Mouse (Mus musculus) MN1 (cell line): ENCODE data around the gene Klrb1a.
"Not testable (repeated sequence)": the region's sequence is repeated elsewhere in the genome, so short reads cannot be mapped to it uniquely, and the experiment has no call there.

ENCODE experiments used
- DNase-seq: peaks from one replicate; pipeline ENCODE4 v3.0.0-alpha.2; 2016; ENCODE audit warnings: low spot score

Gene Klrb1a

DNA sequence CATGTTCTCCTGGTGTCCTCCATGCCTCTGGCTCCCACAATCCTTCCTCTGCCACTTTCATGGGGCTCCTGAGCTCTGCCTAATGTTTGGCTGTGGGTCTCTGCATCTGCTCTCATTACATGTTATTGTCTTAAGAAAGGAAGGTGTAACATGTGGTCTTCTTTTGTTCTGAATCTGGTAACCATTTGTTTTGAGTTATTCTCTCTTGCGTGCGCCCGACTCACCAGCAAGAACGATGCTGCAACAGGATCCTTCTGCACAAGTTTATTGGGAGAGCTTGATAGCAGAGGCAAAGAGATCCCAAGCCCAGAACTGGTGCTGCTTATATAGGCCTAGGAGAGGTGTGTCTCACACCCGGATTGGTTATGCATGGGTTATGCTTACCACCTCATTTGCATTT is at the start of gene Klrb1a:
TSS of gene Klrb1a (minus strand) at position 101 of the 400 bp plus-strand sequence.
- DNase-seq = not testable (repeated sequence)

- DNase-seq = no peak
Observed at GRCm38 (mm10) chr6:128669936-128670335, 46.6 kb upstream of the Klrb1a start.

DNA sequence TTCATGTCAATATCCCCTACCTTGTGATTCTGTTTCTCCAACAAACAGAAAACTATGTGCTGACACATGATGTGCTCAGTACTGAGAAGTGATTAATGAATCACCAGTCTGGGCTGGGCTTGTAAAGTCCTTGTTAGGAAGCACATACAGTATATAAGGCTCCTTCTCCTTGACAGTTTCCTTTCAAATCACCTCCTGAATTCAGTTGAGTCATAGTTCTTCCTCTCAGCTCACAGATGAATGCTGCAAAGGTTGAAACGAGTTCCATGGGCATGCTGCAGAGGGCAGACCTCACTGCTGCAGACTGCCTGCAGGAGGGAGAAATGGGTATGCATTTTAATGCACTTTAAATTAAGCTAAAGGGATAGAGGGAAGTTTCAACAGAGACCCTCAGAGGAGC is 38.9 kb upstream of the Klrb1a start, which contains the start of gene Clec2h:
TSS of gene Clec2h (plus strand) at position 180 of the 400 bp plus-strand sequence.
- no peak for DNase-seq

- no peak for DNase-seq
Observed at GRCm38 (mm10) chr6:128661249-128661648, 37.9 kb upstream of the Klrb1a start.

GRCm38 (mm10) chr6:128652938-128653337 is 29.6 kb upstream of the Klrb1a start:
- DNase-seq = no peak

GRCm38 (mm10) chr6:128650827-128651226 is 27.5 kb upstream of the Klrb1a start:
- DNase-seq = not testable (repeated sequence)

DNA sequence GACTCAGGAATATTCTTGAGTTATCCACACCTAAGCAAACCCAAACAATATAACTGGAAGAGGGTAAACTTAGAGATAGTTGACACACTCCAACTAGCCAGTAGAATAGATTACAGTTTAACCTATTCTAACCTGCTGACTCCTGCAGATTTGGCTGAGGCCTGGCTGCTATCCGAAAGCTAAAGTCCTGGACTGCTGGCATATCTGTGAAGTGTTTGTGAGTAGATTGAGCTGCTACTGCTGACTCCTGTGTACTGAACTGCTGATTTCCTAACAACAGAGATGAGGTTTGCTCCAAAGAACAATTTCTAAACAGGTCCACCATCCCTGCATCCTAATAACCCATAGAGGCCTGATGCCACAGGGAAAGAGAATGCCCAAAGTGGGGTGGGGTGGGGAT is 26.9 kb upstream of the Klrb1a start:
- DNase-seq = no peak

DNA sequence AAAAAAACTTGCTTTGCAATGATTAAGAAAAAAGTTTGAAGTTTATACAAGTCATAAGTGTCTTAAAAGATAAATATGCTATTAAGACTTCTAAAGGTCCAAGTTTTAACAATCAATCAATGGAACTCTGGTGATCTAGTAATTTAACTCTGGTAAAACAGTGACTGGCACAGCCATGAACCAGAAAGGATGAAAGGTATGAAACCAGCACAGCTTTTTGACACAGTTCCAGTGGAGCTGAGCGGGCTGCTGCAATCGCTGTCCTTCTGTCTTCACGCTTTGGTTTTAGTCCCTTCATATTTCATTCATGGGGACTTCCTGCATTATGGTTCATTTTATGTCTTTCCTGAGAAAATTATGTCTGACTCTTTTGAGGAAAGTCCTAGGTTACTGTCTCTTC is 26.3 kb upstream of the Klrb1a start:
- no peak for DNase-seq

DNA sequence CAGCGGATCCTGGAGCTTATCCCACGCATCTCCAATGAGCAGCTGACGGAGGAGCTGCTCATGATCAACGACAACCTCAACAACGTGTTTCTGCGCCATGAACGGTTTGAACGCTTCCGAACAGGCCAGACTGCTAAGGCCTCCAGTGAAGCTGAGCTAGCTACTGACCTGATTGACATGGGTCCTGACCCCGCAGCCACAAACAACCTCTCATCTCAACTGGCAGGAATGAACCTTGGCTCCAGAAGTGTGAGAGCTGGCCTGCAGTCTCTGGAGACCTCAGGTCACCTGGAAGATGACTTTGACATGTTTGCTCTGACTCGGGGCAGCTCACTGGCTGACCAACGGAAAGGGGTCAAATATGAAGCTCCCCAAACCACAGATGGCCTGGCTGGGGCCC is 22.4 kb upstream of the Klrb1a start:
- not testable (repeated sequence) for DNase-seq

DNA sequence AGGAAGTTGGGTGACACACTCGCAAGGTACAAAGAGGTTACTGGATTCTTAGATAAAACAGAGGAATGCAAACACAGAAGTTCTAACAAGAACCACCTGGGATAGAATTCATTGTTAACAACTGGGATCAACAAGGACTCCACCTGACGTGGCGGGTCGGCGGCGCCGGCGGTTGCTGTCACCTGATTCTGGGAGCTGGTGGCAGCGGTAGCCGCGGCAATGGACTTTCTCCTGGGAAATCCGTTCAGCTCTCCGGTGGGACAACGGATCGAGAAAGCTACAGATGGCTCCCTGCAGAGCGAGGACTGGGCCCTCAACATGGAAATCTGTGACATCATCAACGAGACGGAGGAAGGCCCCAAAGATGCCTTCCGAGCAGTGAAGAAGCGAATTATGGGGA is 21.4 kb upstream of the Klrb1a start:
- not testable (repeated sequence) for DNase-seq

GRCm38 (mm10) chr6:128643999-128644398 is 20.7 kb upstream of the Klrb1a start:
- no peak for DNase-seq

DNA sequence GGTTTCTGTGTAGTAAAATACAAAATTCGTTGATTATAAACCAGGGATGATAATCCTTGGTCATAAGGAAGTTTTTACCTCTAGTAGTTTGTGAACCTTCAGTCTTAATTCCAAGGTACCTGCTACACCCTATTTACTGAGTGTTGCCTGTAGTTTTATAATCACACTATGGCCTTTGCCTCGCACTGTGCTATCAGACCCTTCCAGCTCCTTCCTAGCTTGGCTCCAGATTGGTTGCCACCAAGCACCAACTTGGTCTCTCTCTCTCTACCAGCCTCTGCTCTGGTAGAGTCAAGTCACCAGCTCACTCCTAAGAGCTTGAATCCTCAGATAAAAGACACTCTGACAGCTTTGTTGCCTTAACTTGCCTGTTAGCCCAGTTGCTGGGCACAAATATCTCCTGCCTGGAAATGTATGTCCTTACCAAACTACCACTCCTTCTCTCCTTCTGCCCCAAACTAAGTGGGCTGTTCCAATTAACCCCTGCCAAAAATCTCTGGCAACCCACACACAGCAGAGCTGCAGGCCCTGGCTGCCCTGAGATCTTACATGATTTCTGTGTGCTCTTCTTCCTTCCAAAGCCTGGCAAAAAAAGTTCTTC is 17.9 kb upstream of the Klrb1a start:
- no peak for DNase-seq

- no peak for DNase-seq
Observed at GRCm38 (mm10) chr6:128640673-128641072, 17.3 kb upstream of the Klrb1a start.

DNA sequence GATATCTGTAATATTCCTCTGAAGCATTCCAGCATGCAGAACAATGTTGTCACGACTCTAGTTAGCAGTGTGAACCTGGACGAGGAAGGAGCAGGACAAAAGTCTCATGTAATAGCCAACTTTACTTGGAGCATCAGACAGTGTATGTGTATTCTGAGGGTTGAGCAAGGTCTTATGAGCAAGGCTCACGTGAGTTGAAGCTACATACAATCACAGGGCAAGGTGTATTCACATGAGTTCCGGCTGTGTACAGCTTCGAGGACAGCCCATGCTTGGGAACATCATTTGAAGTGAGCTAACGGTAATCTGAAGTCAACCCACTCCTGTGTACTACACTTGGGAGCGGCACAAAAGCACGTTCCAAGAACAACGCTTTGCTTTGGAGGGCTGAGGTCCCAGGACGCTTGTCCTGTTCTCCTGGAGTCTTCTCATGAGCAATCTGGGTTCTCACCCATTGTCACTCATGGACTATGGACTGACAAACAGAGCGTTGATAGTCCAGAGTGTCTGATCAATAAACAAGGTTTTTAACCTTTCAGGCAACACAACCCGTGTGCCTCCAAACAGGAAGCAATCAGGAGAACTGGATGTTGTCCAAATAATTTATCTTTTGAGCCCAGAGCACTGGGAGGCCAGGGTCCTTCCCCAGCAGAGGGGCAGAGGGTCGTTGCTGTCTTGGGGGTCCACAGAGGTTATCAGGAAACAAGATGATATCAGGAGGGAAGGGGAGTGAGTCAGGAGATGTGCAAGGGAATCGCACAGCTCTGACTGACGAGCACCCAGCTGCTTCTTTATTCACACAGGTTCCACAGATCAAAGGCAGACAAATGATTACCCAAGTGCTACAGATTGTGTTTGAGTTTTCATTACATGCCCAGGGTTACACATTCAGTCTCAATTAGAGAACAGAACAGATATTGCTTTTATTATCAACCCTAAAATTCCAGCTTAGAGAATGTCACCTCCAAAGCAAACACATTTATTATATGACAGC is 7.9 kb upstream of the Klrb1a start:
- DNase-seq = not testable (repeated sequence)

- peak; percentile 45 for DNase-seq
Observed at GRCm38 (mm10) chr6:128629771-128630739, 6.7 kb upstream of the Klrb1a start.

DNA sequence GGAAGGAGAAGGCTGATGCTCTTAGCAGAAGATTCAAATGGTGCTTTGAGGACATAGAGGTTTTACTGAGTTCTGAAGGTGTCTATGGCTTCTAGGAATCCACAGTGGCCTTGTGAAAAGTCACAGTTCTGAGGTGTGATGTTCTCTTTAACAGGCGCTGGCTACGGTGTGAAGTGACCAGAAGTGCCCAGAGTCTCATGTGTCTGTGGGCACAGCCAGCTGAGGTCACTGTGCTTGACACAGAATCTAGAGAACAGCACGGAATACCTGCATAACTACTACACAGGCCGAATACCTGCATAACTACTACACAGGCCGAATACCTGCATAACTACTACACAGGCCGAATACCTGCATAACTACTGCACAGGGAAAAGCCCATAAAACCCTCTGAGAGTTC is 1.9 kb upstream of the Klrb1a start:
- not testable (repeated sequence) for DNase-seq

- DNase-seq = no peak
Observed at GRCm38 (mm10) chr6:128624425-128624824, 1.1 kb upstream of the Klrb1a start.

DNA sequence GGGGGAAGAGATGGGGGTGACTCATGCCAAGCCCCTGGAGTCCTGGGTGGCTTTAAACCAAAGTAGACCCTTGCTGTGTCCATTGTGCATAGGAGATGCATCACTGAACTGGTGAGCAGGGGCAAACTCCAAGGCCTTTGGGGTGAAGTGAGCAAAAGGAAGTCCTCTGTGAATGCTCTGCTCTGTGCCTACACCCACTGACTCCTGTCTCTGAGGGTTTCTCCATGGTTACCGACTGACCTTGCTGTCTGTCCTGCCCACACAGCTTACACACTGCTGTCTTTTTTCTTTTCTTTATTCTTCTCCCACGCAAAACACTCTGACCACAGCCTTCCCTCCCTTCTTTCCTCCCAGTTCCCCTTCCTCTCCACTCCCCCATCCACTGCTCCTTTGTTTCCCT is 600 bp downstream of the Klrb1a start:
- no peak for DNase-seq

DNA sequence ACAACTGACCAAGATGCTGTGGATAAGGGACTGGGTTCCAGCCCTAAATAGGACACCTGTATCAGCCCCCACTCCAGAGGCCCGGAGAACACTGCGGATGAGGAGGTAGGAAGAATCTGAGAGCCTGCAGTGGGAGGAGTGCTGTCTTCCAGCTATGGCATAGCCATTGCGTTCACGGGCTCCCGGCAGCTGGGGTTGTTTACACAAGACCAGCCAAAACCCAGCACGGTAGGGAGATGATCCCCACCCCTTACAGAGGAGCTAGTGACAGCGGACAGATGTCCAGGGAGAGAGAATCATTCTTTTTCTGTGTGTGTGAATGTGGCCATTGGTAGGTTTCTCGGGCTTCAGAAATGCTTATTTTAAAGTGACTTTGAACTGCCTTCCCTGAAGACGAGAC is 17.0 kb downstream of the Klrb1a start:
- no peak for DNase-seq

DNA sequence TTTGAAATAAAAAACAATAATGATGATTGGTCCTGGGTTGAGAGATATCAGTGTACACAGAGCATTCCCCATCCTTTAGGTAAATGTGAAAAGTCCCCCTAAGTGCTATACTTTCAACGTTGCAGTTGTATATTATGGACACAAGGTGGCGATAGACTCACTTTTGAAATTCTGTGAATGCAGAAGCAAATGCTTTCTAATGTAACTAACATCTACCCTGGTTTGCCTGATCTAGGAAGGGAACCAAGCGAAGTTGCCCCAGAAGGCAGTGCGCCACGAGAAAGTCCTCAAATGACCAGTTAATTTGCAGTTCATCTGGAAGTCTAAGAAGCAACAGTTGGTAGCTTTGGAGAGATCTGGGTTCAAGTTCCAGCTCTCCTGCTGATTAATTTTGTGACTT is 18.8 kb downstream of the Klrb1a start:
- no peak for DNase-seq

- no peak for DNase-seq
Observed at GRCm38 (mm10) chr6:128602463-128603201, 20.7 kb downstream of the Klrb1a start.
